Mouse (Mus musculus) right cerebral cortex, postnatal 4 days (tissue): ENCODE data around the gene Irf5.

Experiments used
- DNase-seq: peaks from one replicate; pipeline ENCODE4 v3.0.0-alpha.2; 2022

The Irf5 gene

DNA sequence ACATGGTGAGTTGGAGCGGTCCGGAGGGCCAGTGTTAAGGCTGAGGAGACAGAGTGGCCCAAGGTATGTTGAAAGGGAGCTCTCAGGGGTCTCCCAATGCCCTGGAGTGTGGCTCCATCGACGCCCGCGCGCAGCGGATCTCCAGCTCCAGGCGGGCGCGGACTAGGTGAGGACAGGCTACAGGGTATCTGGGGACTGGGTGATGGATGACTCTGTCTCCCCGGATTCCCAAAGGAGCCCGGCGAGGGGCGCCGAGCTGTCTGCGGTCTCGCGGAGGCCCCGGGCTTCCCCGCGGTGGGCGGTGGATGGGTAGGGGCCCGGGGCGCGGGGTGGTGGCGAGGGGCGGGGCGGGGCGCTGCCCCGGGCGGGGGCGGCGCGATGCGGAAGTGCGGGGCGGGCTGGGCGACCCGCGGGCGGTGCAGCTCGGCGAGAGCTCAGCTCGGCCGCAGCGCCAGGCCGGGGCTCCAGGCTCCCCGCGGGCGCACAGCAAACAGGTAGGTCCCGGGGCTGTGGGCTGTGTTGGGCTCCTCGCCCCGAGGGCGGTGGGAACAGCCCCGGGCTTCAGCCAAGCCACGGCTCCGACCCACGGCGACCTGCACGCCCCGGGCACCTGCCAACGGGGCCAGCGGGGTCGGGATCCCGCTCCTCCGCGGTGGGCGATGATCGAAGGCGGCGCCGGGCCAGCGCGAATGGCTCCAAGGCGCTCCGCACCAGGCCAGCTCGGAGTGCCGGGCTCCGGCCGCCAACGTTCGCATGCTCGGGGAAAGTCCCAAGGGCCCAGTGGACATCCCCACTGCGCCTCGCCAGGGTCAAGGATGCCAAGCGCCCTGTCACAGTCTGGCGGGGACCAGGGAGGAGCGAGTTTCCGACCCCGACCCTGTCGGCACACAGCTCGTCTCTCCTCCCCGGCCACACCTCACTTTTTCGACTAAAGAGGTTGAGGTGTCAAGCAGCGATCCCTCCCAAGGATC lies at the start of gene Irf5:
Irf5 (plus strand) TSS at position 345 of the 971 bp plus-strand sequence.
- DNase-seq = peak; percentile 25

DNA sequence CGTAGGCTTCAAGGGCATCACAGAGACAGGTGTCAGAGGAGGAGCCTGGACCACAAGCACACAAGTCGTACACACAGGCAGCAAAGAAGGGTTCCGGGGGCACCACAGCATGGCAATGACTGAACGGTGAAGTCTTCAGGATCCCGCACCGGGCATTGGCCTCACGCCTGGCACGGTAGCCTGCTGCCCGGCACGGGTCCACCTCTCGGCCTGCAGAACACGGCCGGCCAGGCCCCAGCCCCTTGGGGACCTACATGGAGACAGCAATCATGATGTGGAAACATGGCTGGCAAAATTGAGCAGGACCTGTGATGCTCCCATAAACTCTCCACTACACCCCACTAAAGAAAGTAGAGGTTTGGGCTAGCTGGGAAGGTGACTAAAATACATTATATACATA lies 43.7 kb upstream of the Irf5 start:
- no peak for DNase-seq

DNA sequence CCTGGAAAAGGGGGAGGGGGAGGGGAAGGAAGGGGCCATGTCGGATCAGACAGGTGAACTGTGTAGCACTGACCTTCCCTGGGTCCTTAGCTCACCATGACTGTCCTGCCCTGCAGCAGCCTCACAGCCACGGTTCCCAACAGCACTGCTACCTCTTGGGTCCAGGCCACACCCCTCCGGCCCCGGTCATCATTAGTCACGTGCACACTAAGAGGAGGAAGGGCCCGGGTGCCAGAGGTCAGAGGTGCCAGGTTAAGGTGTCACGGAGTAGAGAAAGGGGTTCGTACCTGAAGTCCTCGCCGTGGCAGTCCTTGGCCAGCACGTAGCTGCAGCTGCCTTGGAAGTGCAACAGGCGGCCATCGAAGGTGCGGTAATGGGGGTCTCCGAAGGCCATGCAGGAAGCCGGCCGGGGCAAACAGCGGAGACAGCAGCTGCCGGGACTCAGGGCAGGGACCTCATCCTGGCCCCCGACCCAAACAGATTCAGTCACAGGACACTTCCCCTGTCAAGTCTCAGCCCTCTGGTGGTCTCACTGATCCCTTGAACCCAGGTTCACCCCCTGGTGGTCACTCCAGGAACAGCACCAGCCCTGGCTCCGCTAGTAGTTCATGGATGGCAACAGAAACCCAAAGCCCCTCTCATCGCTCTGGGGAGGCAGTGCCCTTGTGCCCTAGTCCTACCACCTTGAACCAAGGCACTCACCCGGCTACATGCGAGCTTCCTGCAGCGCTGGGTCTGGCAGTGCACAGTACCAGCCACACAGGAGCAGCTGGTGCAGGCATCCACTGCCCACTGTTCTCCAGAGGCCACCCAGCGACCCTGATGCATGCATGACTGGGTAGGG lies 41.5 kb upstream of the Irf5 start:
- peak; percentile 80 for DNase-seq

DNA sequence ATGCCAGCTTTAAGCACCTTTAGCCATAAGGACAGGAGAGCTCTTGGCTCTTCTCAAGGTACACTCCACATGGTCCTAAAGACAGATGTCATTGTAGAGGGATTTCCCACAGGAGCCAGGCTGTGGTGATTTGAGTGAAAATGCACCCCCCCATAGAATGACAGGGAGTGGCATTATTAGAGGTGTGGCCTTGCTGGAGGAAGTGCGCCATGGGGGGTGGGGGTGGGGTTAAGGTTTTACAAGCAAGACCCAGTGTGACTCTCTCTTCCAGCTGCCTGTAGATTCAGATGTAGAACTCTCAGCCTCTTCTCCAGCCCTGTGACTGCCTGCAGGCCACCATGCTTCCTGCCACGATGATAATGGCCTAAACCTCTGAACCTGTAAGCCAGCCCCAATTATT lies 40.5 kb upstream of the Irf5 start:
- no peak for DNase-seq

- DNase-seq = peak; percentile 17
Measured at GRCm38 (mm10) chr6:29494101-29494500, 32.3 kb upstream of the Irf5 start.

GRCm38 (mm10) chr6:29496270-29496669 lies 30.2 kb upstream of the Irf5 start:
- DNase-seq = no peak

DNA sequence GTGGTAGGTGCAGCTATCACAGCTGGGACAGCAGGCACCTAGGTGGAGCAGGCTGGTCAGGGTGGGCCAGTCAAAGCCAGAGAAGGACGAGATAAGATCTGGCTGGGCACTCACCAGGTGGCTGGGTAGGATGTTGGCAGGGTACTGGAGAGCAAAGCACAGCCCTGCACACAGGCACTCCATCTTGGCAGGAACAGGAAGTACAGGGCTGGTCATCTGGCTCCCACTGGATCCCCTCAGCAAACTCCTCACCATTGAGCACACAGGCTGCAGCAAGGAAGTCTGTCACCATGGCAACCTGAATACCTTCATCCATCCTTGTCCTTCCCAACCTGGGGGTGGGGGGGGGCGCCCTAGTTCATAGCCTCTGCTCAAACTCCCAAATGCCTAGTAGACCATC lies 28.6 kb upstream of the Irf5 start:
- DNase-seq = no peak

DNA sequence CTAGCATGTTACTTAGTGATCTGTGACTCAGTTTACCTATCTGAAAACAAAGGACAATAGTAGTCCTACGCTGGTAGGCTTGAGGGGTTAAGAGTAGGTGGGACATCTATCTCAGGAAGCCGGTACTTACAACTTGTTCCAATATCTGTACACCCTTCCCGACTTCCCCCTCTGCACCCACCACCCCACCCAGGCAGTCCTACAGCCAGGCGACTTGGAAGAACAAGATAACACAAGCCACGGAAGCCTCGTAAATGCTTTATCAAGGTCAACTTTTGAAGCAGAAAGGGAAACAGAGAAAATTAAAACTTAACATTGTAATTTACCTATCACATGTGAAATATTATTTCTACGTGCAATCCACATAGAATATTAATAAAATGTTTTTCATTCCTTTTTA lies 26.2 kb upstream of the Irf5 start:
- DNase-seq = no peak

- no peak for DNase-seq
Measured at GRCm38 (mm10) chr6:29500810-29501209, 25.6 kb upstream of the Irf5 start.

GRCm38 (mm10) chr6:29501599-29501998 lies 24.8 kb upstream of the Irf5 start:
- DNase-seq = no peak

- DNase-seq = no peak
Measured at GRCm38 (mm10) chr6:29505493-29505892, 20.9 kb upstream of the Irf5 start.

DNA sequence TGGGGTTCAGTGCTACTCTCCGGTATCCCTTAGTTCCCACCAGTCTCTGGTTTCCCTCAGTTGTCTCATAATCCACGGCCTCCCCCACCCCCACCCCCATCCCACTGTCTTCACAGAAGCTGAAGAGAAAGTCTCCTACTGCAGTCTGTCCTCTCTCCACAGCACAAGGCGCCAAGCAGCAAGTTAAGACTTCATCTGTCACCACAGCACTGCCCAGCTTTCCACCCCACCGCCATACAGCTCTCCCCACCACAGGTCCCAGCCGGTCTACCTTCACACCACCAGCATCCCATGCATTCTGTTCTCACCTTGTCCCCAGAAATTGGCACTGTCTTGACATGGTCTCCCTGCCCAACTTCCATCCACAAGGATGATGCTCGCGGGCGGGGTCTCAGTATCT lies 19.6 kb upstream of the Irf5 start:
- no peak for DNase-seq

DNA sequence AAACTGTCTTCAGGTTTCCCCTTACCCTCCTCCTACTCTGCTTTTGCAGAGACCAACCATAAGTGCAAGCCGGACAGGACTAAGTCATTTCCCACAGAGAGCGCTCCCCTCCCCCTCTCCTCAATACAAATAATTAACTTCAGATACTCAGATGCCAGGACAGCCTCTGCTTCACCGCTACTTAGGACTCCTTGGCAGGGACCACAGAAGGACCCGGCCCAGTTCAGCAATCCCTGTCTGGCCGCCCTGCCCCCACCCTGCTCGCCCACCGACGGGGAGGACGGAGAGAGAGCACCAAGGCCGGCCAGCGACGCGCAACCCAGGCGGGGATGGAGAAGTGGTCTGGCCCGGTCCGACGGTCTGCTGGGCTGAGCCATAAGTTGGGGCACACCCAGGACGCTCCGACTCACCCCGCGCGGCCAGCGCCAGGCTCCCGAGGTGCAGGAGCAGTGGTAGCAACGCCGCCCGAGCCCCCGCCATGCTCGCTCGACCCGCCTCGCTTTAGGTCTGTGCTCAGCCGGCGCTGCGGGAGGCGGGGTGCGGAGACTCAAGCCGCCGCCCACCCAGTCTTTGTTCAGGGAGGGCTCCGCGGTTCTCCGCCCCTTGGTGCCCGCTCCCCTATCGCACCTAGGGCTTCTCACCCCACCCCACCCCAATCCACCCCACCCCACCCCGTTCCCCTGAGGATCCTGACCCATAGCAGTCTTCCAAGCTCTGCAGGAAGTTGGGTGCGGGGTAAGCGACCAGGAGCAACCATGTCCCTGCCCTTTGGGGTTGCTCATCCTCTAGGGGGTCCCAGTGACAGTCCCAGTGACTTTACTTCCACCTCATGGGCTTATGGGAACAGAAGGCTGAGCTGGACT lies 18.7 kb upstream of the Irf5 start, which contains the start of gene Kcp:
Kcp (minus strand) TSS at position 506 of the 863 bp plus-strand sequence.
- peak; percentile 31 for DNase-seq

DNA sequence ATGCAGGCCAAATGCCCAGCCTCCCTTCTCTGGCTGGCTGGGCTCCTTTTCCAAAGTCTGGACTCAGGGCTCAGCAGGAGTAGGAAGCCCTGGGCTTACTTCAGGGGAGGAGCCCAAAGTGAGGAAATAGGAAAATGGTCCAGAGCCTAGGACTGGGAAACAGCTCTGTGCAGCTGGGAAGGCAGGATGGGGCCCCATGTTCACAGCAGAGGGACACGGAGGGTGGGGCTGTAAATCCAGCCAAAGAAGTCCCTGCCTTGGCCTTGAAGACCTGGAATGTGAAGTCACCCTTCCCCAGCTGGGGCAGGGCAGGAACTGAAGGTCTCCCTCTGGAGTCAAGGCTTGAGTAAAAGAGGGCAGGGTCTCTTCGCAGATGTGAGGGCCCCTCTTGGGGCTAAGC lies 17.3 kb upstream of the Irf5 start:
- DNase-seq = no peak

DNA sequence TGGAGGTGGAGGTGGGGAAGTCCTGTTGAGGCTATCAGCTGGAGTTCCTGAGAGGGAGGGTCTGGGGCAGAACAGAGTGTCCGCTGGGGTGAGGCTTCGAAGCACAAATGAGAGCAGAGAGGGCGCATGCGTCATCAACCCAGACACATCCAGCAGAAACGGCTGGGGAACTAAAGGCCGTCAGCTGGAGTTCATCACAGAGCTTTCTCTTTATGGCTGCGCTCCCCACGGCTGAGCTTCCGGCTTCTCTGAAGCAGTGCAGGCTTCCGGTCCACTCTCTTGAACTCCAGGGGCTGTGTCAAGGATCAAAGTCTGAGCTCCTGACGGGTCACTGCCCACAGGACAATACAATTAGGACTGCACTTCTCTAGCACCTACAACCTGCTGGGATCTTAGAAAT lies 13.1 kb upstream of the Irf5 start:
- no peak for DNase-seq

DNA sequence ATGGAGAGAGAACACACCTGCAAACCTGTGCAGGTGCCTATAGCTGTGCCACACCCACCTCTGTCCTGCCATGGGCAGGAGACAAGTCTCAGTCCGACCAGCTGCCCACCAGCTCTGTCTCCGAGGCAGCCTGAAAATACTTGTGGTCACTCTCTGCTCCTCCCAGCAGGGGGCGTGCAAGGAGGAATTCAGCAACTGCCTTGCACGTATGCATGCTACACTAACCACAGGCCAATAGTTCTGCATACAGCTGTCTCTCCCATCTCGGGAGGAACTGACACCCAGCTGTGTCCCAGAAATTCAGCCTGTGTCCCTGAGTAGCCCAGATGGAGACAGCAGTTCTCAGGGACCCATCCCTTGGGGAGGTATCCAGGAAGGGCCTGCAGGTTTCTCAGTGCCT lies 9.3 kb upstream of the Irf5 start:
- peak; percentile 47 for DNase-seq

- DNase-seq = no peak
Measured at GRCm38 (mm10) chr6:29522626-29523300, 3.7 kb upstream of the Irf5 start.

DNA sequence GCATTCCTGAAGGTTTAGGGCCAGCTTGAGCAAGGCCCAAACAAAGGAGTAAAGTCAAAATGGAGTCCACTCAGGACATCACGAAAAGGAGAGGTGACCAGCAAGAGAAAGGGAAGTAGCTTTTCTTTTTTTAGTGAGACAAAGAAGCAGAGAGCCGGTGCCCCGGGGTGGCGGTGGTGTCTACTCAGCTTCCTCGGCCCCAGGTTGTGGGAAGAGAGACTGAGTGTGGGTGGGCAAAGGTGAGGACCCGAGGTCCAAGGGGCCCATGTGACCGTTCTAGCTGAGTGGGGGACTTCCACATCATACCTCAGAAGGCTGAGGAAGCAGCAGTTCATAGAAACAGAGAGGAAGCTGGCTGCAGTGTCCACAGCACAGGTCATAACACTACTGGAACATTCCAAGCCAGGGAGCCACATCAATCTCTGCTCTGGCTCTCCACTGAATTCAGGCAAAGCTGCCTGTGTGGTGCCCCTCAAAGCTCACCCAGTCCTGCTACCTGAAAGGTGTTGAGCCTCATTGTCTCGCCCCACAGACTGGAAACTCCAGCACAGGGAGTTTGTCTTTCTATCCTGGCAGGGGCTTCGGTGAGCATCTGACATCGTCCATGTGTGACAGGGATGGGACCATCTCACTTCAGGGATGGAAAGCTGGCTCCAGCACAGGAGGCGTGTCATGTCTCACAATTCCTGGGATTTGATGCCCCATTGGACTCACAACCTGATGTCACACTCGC lies 3.0 kb upstream of the Irf5 start:
- DNase-seq = no peak

- no peak for DNase-seq
Measured at GRCm38 (mm10) chr6:29524034-29524489, 2.4 kb upstream of the Irf5 start.

DNA sequence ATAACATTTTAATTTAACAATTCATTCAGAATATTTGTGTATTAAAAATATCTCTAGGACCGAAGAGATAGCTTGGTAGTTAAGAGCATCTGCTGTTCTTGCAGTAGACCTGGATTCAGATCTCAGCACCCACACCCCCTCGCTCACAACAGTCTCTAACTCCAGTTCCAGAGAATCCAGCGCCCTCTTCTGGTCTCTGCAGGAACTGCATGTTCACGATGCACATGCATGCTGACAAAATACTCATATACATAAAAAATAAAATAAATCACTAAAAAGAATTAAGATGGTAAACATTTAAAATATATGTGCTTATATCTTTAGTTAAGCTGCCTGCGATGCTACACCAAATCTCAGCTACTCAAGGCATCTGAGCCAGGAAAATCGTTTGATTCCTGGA lies 1.2 kb upstream of the Irf5 start:
- no peak for DNase-seq
